ENCODE assay signal across 21 mouse cellular contexts in genomic region chr6:146650013-146650412, GRCm38 (mm10). TPM values are rescaled to one million over a fixed set of nuclear protein-coding genes. Genes with fewer than 3 reads are reported as not detected.
DNase-seq lines count a peak whose midpoint lies in the region; ATAC-seq and TF ChIP-seq lines count a peak whose summit lies in the region.
"Had no signal": no experiment of that assay in that cellular context is flagged by ENCODE, and none has a peak within 500 bp of the region (broad histone marks: within the 10 kb centered on the region; RNA-seq: fewer than 3 reads in every experiment).

No protein-coding gene starts in this region.

- H3K4me3 ChIP-seq in intestine, embryonic 14.5 days (ENCODE audit: low read depth, low read length) = no peak overlapping the region
- H3K4me3 ChIP-seq in intestine, embryonic 16.5 days (ENCODE audit: low read length) = no peak overlapping the region
- H3K4me3 ChIP-seq in layer of hippocampus, adult 2 months = no peak overlapping the region
- H3K4me3 ChIP-seq in cortical plate, adult 2 months (ENCODE audit: insufficient read depth, low read length) = no peak overlapping the region
- H3K4me3 ChIP-seq: embryonic facial prominence, embryonic 10.5 days; forebrain, embryonic 13.5 days; heart, adult 2 months; heart, embryonic 15.5 days; hindbrain, embryonic 13.5 days had no signal

- no peak overlapping the region for H3K9ac ChIP-seq in intestine, embryonic 14.5 days (ENCODE audit: low read length)
- H3K9ac ChIP-seq in intestine, embryonic 16.5 days (ENCODE audit: low read depth, low read length) = no peak overlapping the region
- H3K9ac ChIP-seq: forebrain, embryonic 13.5 days; forebrain, postnatal 0 days; heart, embryonic 15.5 days; hindbrain, embryonic 13.5 days had no signal

- no peak overlapping the region for H3K27ac ChIP-seq in intestine, embryonic 14.5 days (ENCODE audit: low read depth)
- no peak overlapping the region for H3K27ac ChIP-seq in intestine, embryonic 16.5 days (ENCODE audit: low read length)
- 0 out of 2 replicates have a peak overlapping the region, but pooled peaks have one; percentile 14 for H3K27ac ChIP-seq in layer of hippocampus, adult 2 months
- peak overlapping the region; percentile 50; the same call in 1 of the 2 replicates for H3K27ac ChIP-seq in cortical plate, adult 2 months (ENCODE audit: insufficient read depth, low read length)
- H3K27ac ChIP-seq: embryonic facial prominence, embryonic 10.5 days; forebrain, embryonic 13.5 days; heart, adult 2 months; heart, embryonic 15.5 days; hindbrain, embryonic 13.5 days; hindbrain, postnatal 0 days had no signal

- H3K27me3 ChIP-seq in intestine, embryonic 14.5 days (replicated peaks; ENCODE audit: control insufficient read depth, insufficient read depth, low read length) = no peaks in the 10 kb centered on the region
- H3K27me3 ChIP-seq in intestine, embryonic 16.5 days (replicated peaks; ENCODE audit: control insufficient read depth, insufficient read depth, low read length) = no peaks in the 10 kb centered on the region
- H3K27me3 ChIP-seq: CH12.LX; forebrain, embryonic 13.5 days; heart, embryonic 15.5 days; hindbrain, embryonic 13.5 days had no signal

- TF ChIP-seq CTCF in layer of hippocampus, adult 2 months (conservative IDR thresholded peaks at IDR 0.05) = no peak
- TF ChIP-seq CTCF in cortical plate, adult 2 months (IDR thresholded peaks at IDR 0.05; ENCODE audit: extremely low read depth, insufficient read depth, low read length) = no peak

- 0 out of 2 replicates have a peak, but pooled peaks have one; percentile 36 for ATAC-seq in intestine, embryonic 14.5 days (replicated peaks; ENCODE audit: low FRiP score, low TSS enrichment, low read depth)
- no peak for ATAC-seq in intestine, embryonic 16.5 days
- ATAC-seq: forebrain, embryonic 13.5 days; forebrain, postnatal 0 days; hindbrain, postnatal 0 days had no signal

- H3K9me3 ChIP-seq in intestine, embryonic 14.5 days (ENCODE audit: control insufficient read depth, low read length) = no peaks in the 10 kb centered on the region
- no peaks in the 10 kb centered on the region for H3K9me3 ChIP-seq in intestine, embryonic 16.5 days (ENCODE audit: control insufficient read depth, low read length)
- H3K9me3 ChIP-seq: embryonic facial prominence, embryonic 10.5 days; forebrain, embryonic 13.5 days; heart, embryonic 15.5 days; hindbrain, embryonic 13.5 days had no signal

- H3K4me1 ChIP-seq in intestine, embryonic 14.5 days (replicated peaks; ENCODE audit: control insufficient read depth, insufficient read depth, low read length) = no peaks in the 10 kb centered on the region
- no peaks in the 10 kb centered on the region for H3K4me1 ChIP-seq in intestine, embryonic 16.5 days (ENCODE audit: control insufficient read depth, insufficient read depth, low read length)
- H3K4me1 ChIP-seq in cortical plate, adult 2 months (ENCODE audit: control insufficient read depth, insufficient read depth, low read length) = no peaks in the 10 kb centered on the region; the same call in 1 of the 2 replicates
- H3K4me1 ChIP-seq: embryonic facial prominence, embryonic 10.5 days; forebrain, embryonic 13.5 days; hindbrain, embryonic 13.5 days had no signal

- no peak for TF ChIP-seq POLR2A in cortical plate, adult 2 months (IDR thresholded peaks at IDR 0.05; ENCODE audit: extremely low read depth, insufficient read depth, low read length)

- H3K4me2 ChIP-seq in intestine, embryonic 14.5 days (ENCODE audit: low read length) = no peak overlapping the region
- H3K4me2 ChIP-seq in intestine, embryonic 16.5 days (ENCODE audit: low read depth, low read length) = no peak overlapping the region
- H3K4me2 ChIP-seq: forebrain, embryonic 13.5 days; heart, embryonic 11.5 days; heart, embryonic 15.5 days; hindbrain, embryonic 13.5 days had no signal

- H3K36me3 ChIP-seq in intestine, embryonic 14.5 days (ENCODE audit: control insufficient read depth, insufficient read depth, low read length) = peaks cover 21% of the 10 kb centered on the region
- no peaks in the 10 kb centered on the region for H3K36me3 ChIP-seq in intestine, embryonic 16.5 days (ENCODE audit: control insufficient read depth, insufficient read depth, low read length)

- 52% methylated on average over 2 of the region's 2 CpGs for WGBS in intestine, embryonic 14.5 days
- WGBS in intestine, embryonic 16.5 days = 62% methylated on average over 2 of the region's 2 CpGs

- no peak for DNase-seq in intestine, embryonic 14.5 days (ENCODE audit: low spot score)
- no peak for DNase-seq in layer of hippocampus, adult 2 months (ENCODE audit: low spot score in 2 of 2)
- no peak for DNase-seq in layer of hippocampus, adult 11-12 months (ENCODE audit: low spot score)
- DNase-seq in MN1 (ENCODE audit: low spot score) = peak; percentile 56
- DNase-seq: adrenal gland, postnatal 10 days; cerebellum, adult 11-12 months; cerebellum, adult 9-10 months; cerebellum, postnatal 25 days; forebrain, postnatal 0 days; gastrocnemius, postnatal 14 days; heart, adult 2 months; heart, postnatal 14 days had no signal

RNA-seq across cellular contexts. Expression of gene Tm7sf3, which starts 7.4 kb away (rescaled TPM):
- 28.5 and 29.0 TPM in 2 replicates for polyA plus RNA-seq in intestine, embryonic 14.5 days (2014; fragmentation: Nextera tagmentation; extraction: Ambion mirVana)
- polyA plus RNA-seq in intestine, embryonic 16.5 days (2015; fragmentation: Nextera tagmentation; extraction: Ambion mirVana) = 33.2 and 36.7 TPM in 2 replicates
- total RNA-seq in layer of hippocampus, adult 2 months (2021) = 10 to 100 TPM; 40.3 to 43.3 TPM
- 22.3 and 22.9 TPM in 2 replicates for polyA plus RNA-seq in cortical plate, adult 2 months (2012; rRNA removed)

RNA-seq across cellular contexts. Expression of gene Med21, which starts 7.7 kb away (rescaled TPM):
- 119 and 124 TPM in 2 replicates for polyA plus RNA-seq in intestine, embryonic 14.5 days (2014; fragmentation: Nextera tagmentation; extraction: Ambion mirVana)
- polyA plus RNA-seq in intestine, embryonic 16.5 days (2015; fragmentation: Nextera tagmentation; extraction: Ambion mirVana) = 105 and 110 TPM in 2 replicates
- total RNA-seq in layer of hippocampus, adult 2 months (2021) = 10 to 100 TPM; 42.8 to 44.7 TPM
- polyA plus RNA-seq in cortical plate, adult 2 months (2012; rRNA removed) = 70.6 and 73.0 TPM in 2 replicates

Comparison
In these comparisons a context has a peak if more than half of its experiments do, and no peak if none do; other contexts are left out.
1. H3K27ac ChIP-seq: peak in layer of hippocampus, adult 2 months (single experiment) and cortical plate, adult 2 months (single experiment); none in intestine, embryonic 14.5 days (single experiment) and intestine, embryonic 16.5 days (single experiment).